Mouse (Mus musculus) embryonic facial prominence, embryonic 11.5 days (tissue): ENCODE results near the gene Lpin3. TPM values are rescaled to one million over a fixed set of nuclear protein-coding genes. Genes with fewer than 3 reads are reported as not detected.
A peak's percentile ranks its signal among the peaks of the same experiment; 100 is the strongest.

Experiments
- ATAC-seq: fragments of 200-750 bp; cut with Nextera tagmentation; replicated peaks from 2 replicates; pipeline ENCODE4 v1.8.0; 2017; ENCODE audit warnings: low read depth; ENCODE audit not compliant: insufficient number of reproducible peaks, low FRiP score, low TSS enrichment
- DNase-seq: peaks from one replicate; pipeline ENCODE4 v3.0.0-alpha.2; 2015; ENCODE audit warnings: low spot score
- H3K27ac ChIP-seq: fragments of 300-500 bp; sonication (generic); replicated peaks from 2 replicates; pipeline ENCODE4 v1.5.1; 2014; ENCODE audit warnings: mild to moderate bottlenecking, low read depth, low read length, control low read depth
- H3K27me3 ChIP-seq: fragments of 300-500 bp; sonication (generic); 2 replicates; pipeline ENCODE4 v1.6.1; 2014; ENCODE audit warnings: mild to moderate bottlenecking, low read length, moderate library complexity, mixed read lengths; ENCODE audit not compliant: control insufficient read depth, insufficient read depth
- H3K36me3 ChIP-seq: fragments of 300-500 bp; sonication (generic); replicated peaks from 2 replicates; pipeline ENCODE4 v1.6.1; 2014; ENCODE audit warnings: low read depth, mild to moderate bottlenecking, low read length, moderate library complexity, mixed read lengths; ENCODE audit not compliant: control insufficient read depth, insufficient read depth
- H3K4me1 ChIP-seq: fragments of 300-500 bp; sonication (generic); 2 replicates; pipeline ENCODE4 v1.6.1; 2014; ENCODE audit warnings: low read length, mixed read lengths; ENCODE audit not compliant: control insufficient read depth, insufficient read depth
- H3K4me2 ChIP-seq: fragments of 300-500 bp; sonication (generic); 2 replicates; pipeline ENCODE4 v1.6.1; 2014; ENCODE audit warnings: low read depth, mild to moderate bottlenecking, control low read depth, low read length, moderate library complexity
- H3K4me3 ChIP-seq: fragments of 300-500 bp; sonication (generic); 2 replicates; pipeline ENCODE4 v1.5.1; 2014; ENCODE audit warnings: low read depth, low read length, control low read depth
- H3K9ac ChIP-seq: fragments of 300-500 bp; sonication (generic); replicated peaks from 2 replicates; pipeline ENCODE4 v1.6.1; 2014; ENCODE audit warnings: mild to moderate bottlenecking, control low read depth, low read length
- H3K9me3 ChIP-seq: fragments of 300-500 bp; sonication (generic); replicated peaks from 2 replicates; pipeline ENCODE4 v1.6.1; 2016; ENCODE audit warnings: mild to moderate bottlenecking, low read length, inconsistent platforms, mixed read lengths; ENCODE audit not compliant: control insufficient read depth
- WGBS: fragments of 180-500 bp; shearing (Covaris S2); extraction: QIAGEN DNeasy Blood & Tissue Kit; methylation state at CpG from one replicate; pipeline ENCODE4 v1.1.7; 2014; 5-methylcytosine and 5-hydroxymethylcytosine counted together
- polyA plus RNA-seq: library from polyadenylated mRNA; unstranded; fragments of >200 nt; fragmentation: Nextera tagmentation; extraction: Ambion mirVana; gene quantifications from 2 replicates; pipeline ENCODE4 v1.2.1, GENCODE M21; 2014

Lpin3 gene
- polyA plus RNA-seq, 1 experiment from 2014 or later, result 0.50 TPM

GRCm38 (mm10) chr2:160860363-160860762, 20.1 kb upstream of the Lpin3 start:
- H3K27ac ChIP-seq, result no peak overlapping the region
- H3K27me3 ChIP-seq, result no peaks in the 10 kb centered on the region
- H3K36me3 ChIP-seq, result no peaks in the 10 kb centered on the region
- DNase-seq, result no peak
- H3K9ac ChIP-seq, result no peak overlapping the region
- no peaks in the 10 kb centered on the region for H3K9me3 ChIP-seq
- no peak for ATAC-seq
- H3K4me2 ChIP-seq, result no peak overlapping the region
- WGBS, result 70% methylated on average over 1 of the region's 1 CpGs
- no peaks in the 10 kb centered on the region for H3K4me1 ChIP-seq
- H3K4me3 ChIP-seq, result no peak overlapping the region

- 94% methylated on average over 1 of the region's 1 CpGs for WGBS
- no peaks in the 10 kb centered on the region for H3K4me1 ChIP-seq
- ATAC-seq (no peak), DNase-seq (no peak)
- H3K9me3 ChIP-seq, result no peaks in the 10 kb centered on the region
- no peak overlapping the region for H3K4me2 ChIP-seq
- no peak overlapping the region for H3K27ac ChIP-seq
- H3K9ac ChIP-seq, result no peak overlapping the region
- H3K27me3 ChIP-seq, result no peaks in the 10 kb centered on the region
- no peaks in the 10 kb centered on the region for H3K36me3 ChIP-seq
- no peak overlapping the region for H3K4me3 ChIP-seq
These were observed 16.4 kb upstream of the Lpin3 start for GRCm38 (mm10) chr2:160864112-160864511.

DNA sequence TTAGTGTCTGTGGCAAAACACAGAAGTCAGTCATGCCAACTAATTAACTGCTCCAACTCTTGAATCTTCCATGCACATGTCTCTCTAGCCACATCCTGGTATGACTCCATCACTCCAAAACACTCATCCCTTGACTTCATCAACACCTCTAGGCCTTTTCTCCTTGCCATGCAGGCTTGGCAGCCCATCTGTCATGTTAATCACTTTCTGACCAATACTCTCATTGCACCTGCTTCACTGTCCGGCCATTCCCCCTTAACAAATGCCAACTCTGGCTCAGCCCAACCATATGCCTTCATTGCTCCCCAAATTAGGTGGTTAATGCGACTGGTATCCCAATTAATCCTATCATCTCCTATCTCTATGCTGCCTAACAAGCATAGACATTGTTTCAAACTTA, 15.2 kb upstream of the Lpin3 start:
- H3K4me2 ChIP-seq, result no peak overlapping the region
- no peak overlapping the region for H3K27ac ChIP-seq
- H3K36me3 ChIP-seq, result no peaks in the 10 kb centered on the region
- 76% methylated on average over 2 of the region's 2 CpGs for WGBS
- H3K4me3 ChIP-seq, result no peak overlapping the region
- no peaks in the 10 kb centered on the region for H3K9me3 ChIP-seq
- DNase-seq, result no peak
- no peaks in the 10 kb centered on the region for H3K27me3 ChIP-seq
- H3K9ac ChIP-seq, result no peak overlapping the region
- H3K4me1 ChIP-seq, result no peaks in the 10 kb centered on the region
- ATAC-seq, result no peak

DNA sequence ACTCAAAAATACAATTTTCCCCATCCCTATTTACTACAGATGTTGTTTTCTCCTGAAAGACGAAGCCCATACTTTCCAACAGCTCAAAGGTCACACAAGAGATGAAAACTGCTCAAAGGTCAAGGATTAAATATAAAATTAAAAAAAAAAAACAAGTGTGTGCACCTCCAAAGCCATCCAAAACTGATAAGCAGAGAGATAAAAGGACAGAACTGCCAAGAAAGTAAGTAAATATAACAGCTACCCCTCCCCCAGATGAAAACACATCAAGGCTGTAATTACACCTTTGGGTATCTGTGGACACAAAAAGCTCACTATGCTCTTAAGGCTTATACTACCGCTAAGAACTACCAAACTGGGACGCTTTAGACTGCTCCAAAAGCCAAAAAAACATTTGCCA, 11.0 kb upstream of the Lpin3 start:
- Histone ChIP-seq H3K9me3 (no peaks in the 10 kb centered on the region), H3K4me2 (no peak overlapping the region), H3K4me3 (no peak overlapping the region), H3K36me3 (no peaks in the 10 kb centered on the region), H3K4me1 (no peaks in the 10 kb centered on the region), H3K27me3 (no peaks in the 10 kb centered on the region), H3K9ac (no peak overlapping the region), H3K27ac (no peak overlapping the region)
- DNase-seq (no peak), ATAC-seq (no peak)
- 66% methylated on average over 3 of the region's 3 CpGs for WGBS

DNA sequence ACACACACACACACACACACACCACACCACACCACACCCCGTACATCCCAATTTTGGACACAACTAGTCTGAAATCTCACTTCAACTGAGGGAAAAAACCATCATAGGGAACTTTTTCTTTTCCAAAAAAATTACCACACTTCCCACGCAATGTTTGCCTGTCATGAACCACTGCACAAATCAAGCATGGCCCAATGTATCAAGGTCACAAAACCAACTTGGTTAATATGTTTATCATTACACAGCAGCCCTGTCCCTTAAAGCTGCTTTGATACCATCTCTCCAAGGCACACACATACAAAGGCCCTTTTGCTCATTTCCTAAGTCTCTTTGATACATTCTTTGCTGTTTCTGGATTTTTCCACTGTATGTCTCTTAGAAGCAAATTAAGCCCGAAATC, 9.2 kb upstream of the Lpin3 start:
- Histone ChIP-seq H3K9me3 (no peaks in the 10 kb centered on the region), H3K4me3 (no peak overlapping the region), H3K27ac (no peak overlapping the region), H3K4me2 (no peak overlapping the region), H3K9ac (no peak overlapping the region), H3K27me3 (no peaks in the 10 kb centered on the region), H3K36me3 (no peaks in the 10 kb centered on the region), H3K4me1 (no peaks in the 10 kb centered on the region)
- DNase-seq (no peak), ATAC-seq (no peak)
- WGBS, result 86% methylated on average over 3 of the region's 3 CpGs

GRCm38 (mm10) chr2:160872395-160872794, 8.1 kb upstream of the Lpin3 start:
- ATAC-seq, result peak; percentile 87

DNA sequence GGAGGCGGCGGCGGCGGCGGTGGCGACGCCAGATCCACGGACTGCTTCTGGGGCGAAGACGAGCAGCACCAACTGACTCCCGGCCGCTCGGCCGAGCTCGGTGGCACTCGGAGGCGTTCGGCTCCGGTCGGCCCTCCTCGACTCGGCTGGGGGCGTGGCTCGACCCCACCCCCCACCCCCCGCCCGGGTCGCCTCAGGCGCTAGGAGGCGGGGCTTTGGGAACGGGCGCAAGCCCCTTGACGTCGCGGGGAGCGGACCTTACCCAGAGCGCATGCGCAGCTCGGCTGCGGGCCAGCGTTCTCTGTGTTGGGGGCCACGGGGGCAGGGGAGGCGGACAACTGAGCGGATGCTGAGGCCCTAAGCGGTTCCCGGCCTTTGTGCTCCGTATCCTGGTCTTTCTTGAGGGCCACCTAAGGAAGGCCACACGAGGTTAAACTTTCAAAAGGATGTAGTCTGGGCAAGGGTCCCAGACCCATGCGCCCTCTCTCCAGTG, 7.5 kb upstream of the Lpin3 start, which contains the start of gene Zhx3:
TSS of gene Zhx3 (minus strand) at position 109 of the 493 bp plus-strand sequence.
- peak; percentile 97 for ATAC-seq
- no peaks in the 10 kb centered on the region for H3K4me1 ChIP-seq
- WGBS, result 1% methylated on average over 36 of the region's 48 CpGs
- no peaks in the 10 kb centered on the region for H3K27me3 ChIP-seq
- no peaks in the 10 kb centered on the region for H3K36me3 ChIP-seq
- peak within 1 kb of the TSS; percentile 87 for H3K9ac ChIP-seq
- DNase-seq, result peak; percentile 96
- H3K9me3 ChIP-seq, result no peaks in the 10 kb centered on the region
- H3K4me2 ChIP-seq, result peak within 1 kb of the TSS; percentile 82
- H3K27ac ChIP-seq, result peak within 1 kb of the TSS; percentile 88
- peak within 1 kb of the TSS; percentile 84 for H3K4me3 ChIP-seq

More at GRCm38 (mm10) chr2:160872395-160872794, 8.1 kb upstream of the Lpin3 start:
- Histone ChIP-seq H3K4me1 (no peaks in the 10 kb centered on the region), H3K9ac (peak overlapping the region; percentile 87), H3K27me3 (no peaks in the 10 kb centered on the region), H3K27ac (peak overlapping the region; percentile 88), H3K4me3 (peak overlapping the region; percentile 84), H3K4me2 (peak overlapping the region; percentile 82), H3K9me3 (no peaks in the 10 kb centered on the region), H3K36me3 (no peaks in the 10 kb centered on the region)
- under 1% methylated on average over 42 of the region's 47 CpGs for WGBS
- DNase-seq, result peak; percentile 64

DNA sequence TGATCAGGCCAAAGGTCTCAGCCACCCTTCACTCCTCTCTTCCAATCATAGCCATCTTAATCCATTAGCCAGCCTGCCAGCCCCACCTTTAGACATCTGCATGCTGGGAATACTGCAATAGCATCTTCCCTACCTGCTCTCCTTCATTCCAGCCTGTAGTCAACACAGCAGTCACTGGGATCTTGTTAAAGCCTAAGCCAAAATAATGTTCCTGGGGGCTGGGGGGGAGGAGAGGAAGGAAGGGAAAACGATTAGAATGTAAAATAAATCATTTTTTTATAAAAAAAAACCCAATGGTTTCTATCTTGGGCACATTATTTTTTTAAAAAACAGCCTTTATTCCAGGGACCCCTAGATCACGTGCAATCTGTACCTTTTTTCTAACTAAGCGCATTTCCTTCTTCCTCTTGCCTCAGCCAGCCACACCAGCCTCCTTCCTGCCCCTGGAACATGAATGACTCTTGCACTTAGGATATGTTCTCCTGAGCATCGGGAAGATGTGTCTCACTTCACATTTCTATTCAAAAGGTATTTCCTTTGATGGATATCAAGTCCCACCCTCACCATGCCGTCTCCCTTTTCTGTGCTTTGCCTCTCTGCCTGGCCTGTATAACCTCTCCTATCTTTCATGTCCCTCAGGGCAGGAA, 6.1 kb upstream of the Lpin3 start:
- no peak overlapping the region for H3K4me3 ChIP-seq
- no peak overlapping the region for H3K4me2 ChIP-seq
- H3K27me3 ChIP-seq, result no peaks in the 10 kb centered on the region
- no peaks in the 10 kb centered on the region for H3K4me1 ChIP-seq
- no peaks in the 10 kb centered on the region for H3K36me3 ChIP-seq
- H3K9me3 ChIP-seq, result no peaks in the 10 kb centered on the region
- H3K27ac ChIP-seq, result no peak overlapping the region
- 80% methylated on average over 5 of the region's 5 CpGs for WGBS
- DNase-seq, result no peak
- no peak overlapping the region for H3K9ac ChIP-seq
- no peak for ATAC-seq
